Mouse (Mus musculus): ENCODE results near the gene Mllt6. TPM values are rescaled to one million over a fixed set of nuclear protein-coding genes. Genes with fewer than 3 reads are reported as not detected.
A peak's percentile ranks its signal among the peaks of the same experiment; 100 is the strongest.

Mllt6 gene
- polyA plus RNA-seq, 1 experiment, result 10.9 TPM

DNA sequence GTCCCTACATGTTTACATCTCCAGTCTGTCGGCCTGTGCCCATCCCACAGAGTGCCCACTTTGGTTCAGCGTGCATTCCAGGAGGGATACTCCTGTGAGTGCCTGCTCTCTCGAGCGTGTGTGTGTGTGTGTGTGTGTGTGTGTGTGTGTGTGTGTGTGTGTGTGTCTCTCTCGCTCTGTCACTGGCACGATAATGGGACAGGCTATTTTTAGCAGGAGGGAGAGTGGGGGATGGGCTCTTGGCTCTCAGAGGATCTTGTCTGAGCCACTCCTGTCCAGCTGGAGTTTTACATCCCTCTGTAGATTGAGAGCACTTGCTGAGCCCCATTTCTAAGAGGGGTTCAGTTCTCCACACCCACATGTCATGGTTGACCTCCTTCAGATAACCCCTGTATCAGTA is 6.6 kb downstream of the Mllt6 start:
- H3K4me3 ChIP-seq (ENCODE audit: insufficient read depth, low read depth, low read length), result no peak overlapping the region
- H3K27ac ChIP-seq (replicated peaks; ENCODE audit: low read depth, low read length), result peak overlapping the region; percentile 41; the same call in 1 of the 2 replicates
- peaks cover 2% of the 10 kb centered on the region; the same call in 1 of the 2 replicates for H3K4me1 ChIP-seq (ENCODE audit: control insufficient read depth, insufficient read depth, insufficient read length, low read length)

DNA sequence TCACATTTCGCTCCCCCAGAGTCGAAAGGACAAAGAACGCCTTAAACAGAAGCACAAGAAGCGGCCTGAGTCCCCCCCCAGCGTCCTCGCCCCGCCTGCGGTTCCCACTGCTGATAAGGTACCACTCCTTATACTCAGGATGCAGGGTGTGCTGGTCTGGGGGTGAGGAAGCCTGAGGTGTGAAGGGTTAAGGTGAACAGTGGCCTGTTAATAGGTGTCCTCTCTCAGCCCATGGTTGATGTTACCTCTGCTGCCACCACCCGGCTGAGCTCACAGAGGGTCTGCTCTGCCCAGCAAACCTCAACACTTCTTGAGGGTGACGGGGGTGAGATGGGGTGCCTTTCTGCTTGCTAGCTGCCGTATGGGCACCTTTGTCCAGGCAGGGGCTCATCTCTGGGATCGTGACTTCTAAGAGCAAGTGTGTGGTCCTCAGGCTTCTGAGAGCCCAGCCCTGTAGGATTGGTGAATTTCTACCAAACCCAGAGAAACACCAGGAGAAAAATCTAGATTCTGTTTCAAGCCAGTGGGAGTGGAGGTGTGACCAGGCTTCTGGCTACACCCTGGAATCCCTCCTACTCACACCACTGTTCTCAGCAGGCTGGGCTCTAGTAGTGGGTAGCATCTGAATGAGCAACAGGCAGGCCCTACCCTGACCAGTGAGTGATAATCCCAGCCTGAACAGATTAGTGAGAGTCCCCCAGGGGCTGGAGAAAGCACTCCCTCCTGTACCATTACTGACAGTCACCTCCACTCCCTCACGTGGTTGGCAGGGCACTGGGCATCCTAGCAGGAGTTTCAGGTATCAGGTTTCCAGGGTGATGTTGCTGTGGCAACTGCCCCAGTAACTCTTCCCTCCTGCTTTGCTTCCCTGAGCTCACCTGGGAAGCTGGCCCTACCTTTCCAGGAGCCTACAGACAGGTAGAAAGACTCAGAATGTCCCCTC is 7.3 kb downstream of the Mllt6 start:
- H3K4me3 ChIP-seq (ENCODE audit: insufficient read depth, low read depth, low read length), result no peak overlapping the region
- peaks cover 2% of the 10 kb centered on the region; the same call in 1 of the 2 replicates for H3K4me1 ChIP-seq (ENCODE audit: control insufficient read depth, insufficient read depth, insufficient read length, low read length)
- no peak overlapping the region for H3K27ac ChIP-seq (replicated peaks; ENCODE audit: low read depth, low read length)

DNA sequence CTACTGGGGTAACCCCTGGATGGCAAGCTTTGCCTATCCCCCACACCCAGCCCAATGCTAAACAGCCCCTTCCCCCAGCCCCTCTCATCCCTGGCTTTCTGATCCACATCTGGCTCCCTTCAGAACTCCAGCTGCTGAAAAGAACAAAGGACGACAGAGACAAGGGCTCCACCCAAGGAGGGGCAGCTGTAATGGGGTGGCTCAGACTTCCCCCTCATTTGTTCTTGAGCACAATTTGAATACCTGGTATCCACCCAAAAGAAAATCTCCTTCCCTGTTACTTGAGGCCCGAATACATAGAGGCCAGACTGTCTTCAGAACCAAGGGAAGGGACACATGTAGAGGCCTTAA is 7.9 kb downstream of the Mllt6 start:
- Histone ChIP-seq H3K4me1 (ENCODE audit: control insufficient read depth, insufficient read depth, insufficient read length, low read length) (peaks cover 2% of the 10 kb centered on the region; the same call in 1 of the 2 replicates), H3K27ac (replicated peaks; ENCODE audit: low read depth, low read length) (no peak overlapping the region), H3K4me3 (ENCODE audit: insufficient read depth, low read depth, low read length) (no peak overlapping the region)

DNA sequence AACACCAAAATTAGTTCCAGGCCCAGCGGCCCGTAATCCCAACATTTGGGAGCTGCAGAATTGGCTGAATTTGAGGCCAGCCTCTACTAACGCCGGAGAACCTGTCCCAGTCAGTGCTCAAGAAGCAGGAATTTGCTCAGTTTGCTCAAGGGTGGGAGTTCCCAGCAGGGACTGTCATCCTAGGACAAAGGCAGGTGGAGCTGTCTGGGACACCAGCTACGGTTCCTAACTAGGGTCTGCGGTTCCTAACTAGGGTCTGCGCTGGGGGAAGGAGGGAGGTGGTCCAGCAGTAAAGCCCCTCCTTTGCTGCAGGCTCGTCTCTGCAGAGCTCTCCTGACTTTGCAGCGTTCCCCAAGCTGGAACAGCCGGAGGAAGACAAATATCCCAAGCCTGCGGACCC is 9.9 kb downstream of the Mllt6 start:
- Histone ChIP-seq H3K27ac (replicated peaks; ENCODE audit: low read depth, low read length) (no peak overlapping the region), H3K4me1 (ENCODE audit: control insufficient read depth, insufficient read depth, insufficient read length, low read length) (peaks cover 2% of the 10 kb centered on the region; the same call in 1 of the 2 replicates), H3K4me3 (ENCODE audit: insufficient read depth, low read depth, low read length) (no peak overlapping the region)

DNA sequence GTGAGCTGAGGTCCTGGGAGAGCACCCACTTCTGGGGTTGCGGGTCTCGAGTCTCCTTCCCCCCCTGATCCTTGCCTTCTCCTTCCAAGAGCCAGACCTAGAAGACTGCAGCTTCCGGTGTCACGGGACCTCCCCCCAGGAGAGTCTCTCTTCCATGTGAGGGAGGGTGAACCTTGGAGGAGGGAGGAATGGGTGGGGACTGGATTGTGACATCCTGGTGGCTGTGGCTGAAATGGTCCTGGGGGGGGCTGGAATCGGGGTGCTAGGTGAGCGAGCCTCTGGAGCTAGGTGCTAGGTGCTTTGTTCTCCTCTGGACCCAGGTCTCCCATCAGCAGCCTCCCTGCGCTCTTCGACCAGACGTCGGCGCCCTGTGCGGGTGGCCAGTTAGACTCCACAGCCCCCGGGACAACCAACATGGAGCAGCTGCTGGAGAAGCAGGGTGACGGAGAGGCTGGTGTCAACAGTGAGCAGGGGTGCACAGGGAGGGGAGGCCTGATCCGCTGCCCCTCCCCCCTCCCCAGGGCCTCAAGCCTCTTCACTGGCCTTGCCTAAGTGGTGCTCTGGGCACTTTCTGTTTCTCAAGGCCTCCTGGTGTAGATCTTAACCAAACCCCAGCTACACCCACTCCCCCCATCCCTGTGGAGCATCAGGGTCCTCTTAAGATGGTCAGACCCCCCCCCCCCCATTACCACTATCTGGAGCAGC is 13.0 kb downstream of the Mllt6 start:
- no peak overlapping the region for H3K27ac ChIP-seq (replicated peaks; ENCODE audit: low read depth, low read length)
- no peaks in the 10 kb centered on the region for H3K4me1 ChIP-seq (ENCODE audit: control insufficient read depth, insufficient read depth, insufficient read length, low read length)
- H3K4me3 ChIP-seq (ENCODE audit: insufficient read depth, low read depth, low read length), result no peak overlapping the region

DNA sequence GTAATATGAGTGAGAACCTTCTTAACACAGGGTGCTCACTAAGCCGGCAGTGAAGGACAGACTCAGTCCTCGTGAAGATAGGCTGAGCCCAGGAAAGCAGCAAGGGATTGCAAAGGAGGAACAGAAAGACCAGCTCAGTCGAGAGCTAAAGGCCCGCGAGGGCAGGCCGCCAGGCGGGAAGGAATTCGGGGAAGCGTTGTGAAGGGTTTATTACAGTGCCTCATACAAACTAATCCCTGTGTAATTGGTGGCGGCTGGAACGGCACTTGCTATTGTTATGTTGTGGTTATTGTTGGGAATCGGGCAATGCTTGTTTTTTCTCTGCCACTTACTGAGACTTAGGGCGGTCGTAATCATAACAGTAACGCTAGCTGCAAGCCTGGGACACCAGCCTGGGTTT is 14.2 kb downstream of the Mllt6 start:
- Histone ChIP-seq H3K27ac (replicated peaks; ENCODE audit: low read depth, low read length) (no peak overlapping the region), H3K4me1 (ENCODE audit: control insufficient read depth, insufficient read depth, insufficient read length, low read length) (no peaks in the 10 kb centered on the region), H3K4me3 (ENCODE audit: insufficient read depth, low read depth, low read length) (no peak overlapping the region)

DNA sequence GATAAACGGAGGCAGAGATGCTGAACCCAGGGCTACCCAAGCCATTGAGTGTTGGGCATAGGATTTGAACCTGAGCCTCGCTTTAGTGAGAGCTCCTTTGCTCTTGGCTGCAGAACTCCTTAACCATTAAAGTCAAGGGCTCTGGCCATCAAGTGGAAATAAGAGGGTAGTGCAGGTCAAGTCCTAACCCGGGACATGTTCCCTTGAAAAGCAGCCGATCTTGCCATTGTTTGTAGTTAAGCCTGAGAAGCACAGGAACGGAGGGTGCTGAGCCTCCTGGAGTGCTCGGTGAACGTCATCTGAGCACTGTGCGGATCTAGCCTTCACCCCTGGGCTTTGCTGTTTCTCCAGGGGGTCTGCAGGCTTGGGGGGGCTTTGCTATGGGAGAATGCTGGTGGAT is 14.6 kb downstream of the Mllt6 start:
- H3K4me3 ChIP-seq (ENCODE audit: insufficient read depth, low read depth, low read length), result no peak overlapping the region
- H3K4me1 ChIP-seq (ENCODE audit: control insufficient read depth, insufficient read depth, insufficient read length, low read length), result no peaks in the 10 kb centered on the region
- no peak overlapping the region for H3K27ac ChIP-seq (replicated peaks; ENCODE audit: low read depth, low read length)

DNA sequence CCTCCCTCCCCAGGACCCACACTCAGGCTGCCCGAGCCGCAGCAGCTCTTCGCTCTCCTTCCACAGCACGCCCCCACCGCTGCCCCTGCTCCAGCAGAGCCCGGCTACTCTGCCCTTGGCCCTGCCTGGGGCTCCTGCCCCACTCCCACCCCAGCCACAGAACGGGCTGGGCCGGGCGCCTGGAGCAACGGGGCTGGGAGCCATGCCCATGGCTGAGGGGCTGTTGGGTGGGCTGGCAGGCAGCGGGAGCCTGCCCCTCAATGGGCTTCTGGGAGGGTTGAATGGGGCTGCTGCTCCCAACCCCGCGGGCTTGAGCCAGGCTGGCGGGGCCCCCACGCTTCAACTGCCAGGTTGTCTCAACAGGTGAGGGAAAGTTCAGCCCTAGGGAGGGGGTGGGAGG is 15.1 kb downstream of the Mllt6 start:
- H3K4me1 ChIP-seq (ENCODE audit: control insufficient read depth, insufficient read depth, insufficient read length, low read length), result no peaks in the 10 kb centered on the region
- H3K27ac ChIP-seq (replicated peaks; ENCODE audit: low read depth, low read length), result no peak overlapping the region
- no peak overlapping the region for H3K4me3 ChIP-seq (ENCODE audit: insufficient read depth, low read depth, low read length)

DNA sequence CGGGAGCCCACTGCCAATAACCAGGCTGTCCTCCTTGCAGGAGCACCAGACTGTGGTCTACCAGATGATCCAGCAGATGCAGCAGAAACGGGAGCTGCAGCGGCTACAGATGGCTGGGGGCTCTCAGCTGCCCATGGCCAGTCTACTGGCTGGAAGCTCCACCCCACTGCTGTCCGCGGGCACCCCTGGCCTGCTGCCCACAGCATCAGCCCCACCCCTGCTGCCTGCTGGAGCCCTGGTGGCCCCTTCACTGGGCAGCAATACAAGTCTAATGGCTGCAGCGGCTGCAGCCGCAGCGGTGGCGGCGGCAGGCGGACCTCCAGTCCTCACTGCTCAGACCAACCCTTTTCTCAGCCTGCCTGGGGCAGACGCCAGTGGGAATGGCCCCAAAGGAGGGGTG is 17.2 kb downstream of the Mllt6 start:
- Histone ChIP-seq H3K4me1 (ENCODE audit: control insufficient read depth, insufficient read depth, insufficient read length, low read length) (peaks cover 7% of the 10 kb centered on the region; the same call in 1 of the 2 replicates), H3K27ac (replicated peaks; ENCODE audit: low read depth, low read length) (no peak overlapping the region), H3K4me3 (ENCODE audit: insufficient read depth, low read depth, low read length) (no peak overlapping the region)

DNA sequence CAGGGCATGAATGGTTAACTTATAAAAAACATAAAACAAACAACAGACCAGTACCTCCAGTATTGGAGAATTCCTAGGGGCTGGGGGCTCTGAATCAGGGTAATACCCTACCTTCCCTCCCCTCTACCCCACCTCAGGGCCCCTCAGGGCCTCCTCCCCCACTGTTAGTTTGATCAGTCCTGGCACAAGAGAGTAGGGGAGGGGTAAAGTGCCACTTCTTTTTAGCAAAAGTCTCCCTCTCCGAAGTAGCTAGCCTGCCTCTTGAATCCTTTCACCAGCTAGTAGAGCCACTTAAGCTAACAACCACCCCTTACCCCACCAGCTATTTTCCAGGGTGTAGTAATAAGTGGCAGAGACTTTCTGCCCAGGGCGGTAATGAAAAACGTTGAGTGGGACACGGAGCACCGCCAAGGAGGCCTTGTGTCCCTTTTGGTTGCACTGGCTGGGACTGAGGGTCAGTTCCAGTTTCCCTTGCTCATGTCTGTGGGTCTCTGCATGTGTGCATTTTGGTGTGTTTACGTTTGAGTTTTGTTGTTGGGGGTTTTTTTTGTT is 19.4 kb downstream of the Mllt6 start:
- peaks cover 7% of the 10 kb centered on the region; the same call in 1 of the 2 replicates for H3K4me1 ChIP-seq (ENCODE audit: control insufficient read depth, insufficient read depth, insufficient read length, low read length)
- no peak overlapping the region for H3K27ac ChIP-seq (replicated peaks; ENCODE audit: low read depth, low read length)
- no peak overlapping the region for H3K4me3 ChIP-seq (ENCODE audit: insufficient read depth, low read depth, low read length)

DNA sequence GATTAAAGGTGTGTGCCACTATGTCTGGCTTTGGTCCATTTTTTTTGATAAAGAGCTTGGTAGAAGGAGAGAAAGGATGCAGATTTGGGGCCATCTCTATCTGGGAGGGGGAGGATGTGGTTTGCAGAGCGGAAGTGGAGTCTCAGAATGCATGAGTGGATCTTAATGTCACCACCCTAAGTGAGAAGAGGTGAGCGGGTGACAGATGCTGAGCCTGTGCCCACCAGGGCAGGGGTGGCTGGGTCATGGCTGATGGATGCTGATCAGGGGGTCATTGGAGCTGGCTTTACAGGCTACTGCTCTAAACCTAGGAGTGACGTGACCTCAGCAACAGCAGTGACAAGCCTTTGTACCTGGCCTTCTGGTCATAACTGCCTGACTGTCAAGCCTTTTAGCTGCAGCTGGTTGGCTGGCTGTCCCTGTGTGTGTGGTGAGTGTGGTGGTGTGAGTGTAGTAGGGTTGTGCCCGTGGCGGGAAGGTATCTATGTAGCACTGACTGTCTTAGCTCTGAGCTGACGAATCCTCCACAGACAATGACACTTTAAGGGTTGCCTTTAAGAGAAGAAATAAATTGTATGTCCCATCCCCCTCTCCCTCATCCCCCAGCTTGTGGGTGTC is 21.0 kb downstream of the Mllt6 start:
- Histone ChIP-seq H3K4me3 (ENCODE audit: insufficient read depth, low read depth, low read length) (no peak overlapping the region), H3K4me1 (ENCODE audit: control insufficient read depth, insufficient read depth, insufficient read length, low read length) (peaks cover 7% of the 10 kb centered on the region; the same call in 1 of the 2 replicates), H3K27ac (replicated peaks; ENCODE audit: low read depth, low read length) (peak overlapping the region; percentile 6)

DNA sequence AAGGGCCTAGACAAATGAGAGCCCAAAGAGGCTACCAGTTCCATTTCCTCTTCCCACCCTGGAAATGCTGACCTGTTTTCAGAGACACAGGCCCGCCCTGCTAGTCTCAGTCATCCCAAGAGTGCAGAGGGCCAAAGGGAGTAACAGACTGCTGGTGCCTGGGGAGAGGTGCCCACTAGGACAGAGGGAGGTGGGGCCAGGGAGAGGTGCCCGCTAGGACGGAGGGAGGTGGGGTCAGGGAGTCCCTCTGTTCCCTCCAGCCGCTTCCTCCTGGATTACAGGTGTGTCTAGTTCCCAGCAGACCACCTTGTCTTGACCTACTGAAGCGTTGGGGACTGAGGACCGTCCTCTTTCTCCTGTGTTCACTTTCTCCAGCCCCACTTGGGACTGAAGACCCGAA is 21.6 kb downstream of the Mllt6 start:
- H3K27ac ChIP-seq (replicated peaks; ENCODE audit: low read depth, low read length), result peak overlapping the region; percentile 6
- H3K4me3 ChIP-seq (ENCODE audit: insufficient read depth, low read depth, low read length), result no peak overlapping the region
- peaks cover 7% of the 10 kb centered on the region; the same call in 1 of the 2 replicates for H3K4me1 ChIP-seq (ENCODE audit: control insufficient read depth, insufficient read depth, insufficient read length, low read length)

DNA sequence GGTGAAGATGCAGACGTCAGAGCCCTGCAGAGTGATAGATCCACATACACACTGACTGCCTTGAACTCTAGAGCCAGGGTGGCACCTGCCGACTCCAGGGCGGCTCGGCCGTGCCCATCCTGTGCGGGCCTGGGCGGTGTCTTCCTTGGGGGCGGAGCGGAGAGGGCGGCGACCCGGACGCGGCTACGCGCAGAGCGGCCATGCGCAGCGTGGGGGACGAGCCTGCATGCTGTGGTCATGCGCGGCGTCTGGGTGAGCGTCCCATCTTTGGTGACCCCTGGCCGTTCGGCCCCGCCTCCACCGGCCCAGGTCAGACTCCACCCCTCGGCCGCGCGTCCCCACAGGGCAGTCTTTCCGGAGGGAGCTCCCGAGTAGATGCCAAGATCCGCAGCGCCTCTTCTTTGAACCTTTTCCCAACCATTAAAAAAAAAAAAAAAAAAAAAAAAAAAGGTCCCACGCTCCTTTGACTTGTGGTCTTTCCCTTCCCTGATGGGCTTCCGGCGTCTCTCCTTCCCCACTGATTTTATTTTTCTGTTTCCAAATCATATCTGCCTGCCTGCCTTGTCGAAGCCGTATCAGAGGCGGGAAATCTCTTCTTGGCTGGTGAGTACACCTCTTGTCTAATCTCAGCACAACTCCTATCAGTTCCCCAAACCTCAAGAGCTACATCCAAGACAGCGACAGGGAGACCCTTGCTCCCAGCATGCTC is 22.6 kb downstream of the Mllt6 start, which contains the start of gene Cisd3:
Gene Cisd3 (plus strand): TSS at position 214 of the 709 bp plus-strand sequence.
- peak within 1 kb of the TSS; percentile 66 for H3K4me3 ChIP-seq (ENCODE audit: insufficient read depth, low read depth, low read length)
- peak within 1 kb of the TSS; percentile 95 for H3K27ac ChIP-seq (replicated peaks; ENCODE audit: low read depth, low read length)
- peaks cover 7% of the 10 kb centered on the region; the same call in 1 of the 2 replicates for H3K4me1 ChIP-seq (ENCODE audit: control insufficient read depth, insufficient read depth, insufficient read length, low read length)

DNA sequence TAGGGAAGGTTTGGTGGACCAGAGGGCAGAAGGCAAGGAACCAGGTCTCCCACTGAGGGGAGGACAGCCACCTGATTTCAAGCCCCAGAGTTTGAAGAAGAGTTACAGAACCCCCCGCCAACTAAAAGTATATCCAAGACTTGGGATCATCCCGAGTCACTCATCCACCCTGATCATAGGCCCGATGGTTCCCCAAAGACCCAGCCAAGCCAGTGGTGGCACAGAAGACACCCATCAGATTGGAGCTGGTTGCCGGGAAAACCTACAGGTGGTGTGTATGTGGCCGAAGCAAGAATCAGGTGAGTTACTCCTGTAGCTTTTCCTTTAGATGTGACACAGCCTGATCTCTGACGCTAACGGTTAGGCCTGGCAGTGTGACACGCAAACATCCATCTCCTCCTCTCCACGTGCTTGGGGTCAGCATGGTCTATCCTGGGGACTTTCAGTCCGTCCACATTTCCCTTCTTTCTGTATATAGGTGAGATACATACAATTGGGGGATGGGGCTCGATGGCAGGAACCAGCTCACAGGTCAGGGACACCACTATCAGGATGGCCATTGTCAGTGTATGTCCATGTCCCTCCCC is 23.2 kb downstream of the Mllt6 start:
- Histone ChIP-seq H3K4me3 (ENCODE audit: insufficient read depth, low read depth, low read length) (peak overlapping the region; percentile 66), H3K4me1 (ENCODE audit: control insufficient read depth, insufficient read depth, insufficient read length, low read length) (peaks cover 7% of the 10 kb centered on the region; the same call in 1 of the 2 replicates), H3K27ac (replicated peaks; ENCODE audit: low read depth, low read length) (peak overlapping the region; percentile 95)
